Mouse (Mus musculus) heart, embryonic 15.5 days (tissue): Measurements from ENCODE around the gene Dsp. TPM values are rescaled to one million over a fixed set of nuclear protein-coding genes. Genes with fewer than 3 reads are reported as not detected.

Source experiments
- ATAC-seq: fragments of 200-750 bp; cut with Nextera tagmentation; replicated peaks from 2 replicates; pipeline ENCODE4 v1.8.0; 2017; ENCODE audit warnings: low read depth, moderate TSS enrichment; ENCODE audit not compliant: insufficient number of reproducible peaks, insufficient read depth, low FRiP score
- H3K27ac ChIP-seq: fragments of 300-500 bp; sonication (generic); 2 replicates; pipeline ENCODE4 v1.5.1; 2015; ENCODE audit warnings: mild to moderate bottlenecking, inconsistent platforms
- H3K27me3 ChIP-seq: fragments of 300-500 bp; sonication (generic); 2 replicates; pipeline ENCODE4 v1.6.1; 2015; ENCODE audit warnings: inconsistent platforms
- H3K36me3 ChIP-seq: fragments of 300-500 bp; sonication (generic); 2 replicates; pipeline ENCODE4 v1.6.1; 2015; ENCODE audit warnings: mild to moderate bottlenecking, inconsistent platforms
- H3K4me1 ChIP-seq: fragments of 300-500 bp; sonication (generic); replicated peaks from 2 replicates; pipeline ENCODE4 v1.6.1; 2015; ENCODE audit warnings: inconsistent platforms
- H3K4me2 ChIP-seq: fragments of 300-500 bp; sonication (generic); 2 replicates; pipeline ENCODE4 v1.6.1; 2015; ENCODE audit warnings: inconsistent platforms, mild to moderate bottlenecking, moderate library complexity
- H3K4me3 ChIP-seq: fragments of 300-500 bp; sonication (generic); 2 replicates; pipeline ENCODE4 v1.5.1; 2015; ENCODE audit warnings: mild to moderate bottlenecking, inconsistent platforms
- H3K9ac ChIP-seq: fragments of 300-500 bp; sonication (generic); 2 replicates; pipeline ENCODE4 v1.6.1; 2015; ENCODE audit warnings: mild to moderate bottlenecking, inconsistent platforms
- H3K9me3 ChIP-seq: fragments of 300-500 bp; sonication (generic); replicated peaks from 2 replicates; pipeline ENCODE4 v1.6.1; 2016; ENCODE audit warnings: inconsistent platforms
- WGBS: fragments of 180-500 bp; shearing (Covaris S2); methylation state at CpG from one replicate; pipeline ENCODE4 v1.1.7; 2015; ENCODE audit warnings: mixed read lengths; 5-methylcytosine and 5-hydroxymethylcytosine counted together
- polyA plus RNA-seq: library from polyadenylated mRNA; unstranded; fragments of >200 nt; fragmentation: Nextera tagmentation; extraction: Ambion mirVana; gene quantifications from 2 replicates; pipeline ENCODE4 v1.2.1, GENCODE M21; 2015

Gene Dsp
- 35.1 and 35.2 TPM in 2 replicates for polyA plus RNA-seq

DNA sequence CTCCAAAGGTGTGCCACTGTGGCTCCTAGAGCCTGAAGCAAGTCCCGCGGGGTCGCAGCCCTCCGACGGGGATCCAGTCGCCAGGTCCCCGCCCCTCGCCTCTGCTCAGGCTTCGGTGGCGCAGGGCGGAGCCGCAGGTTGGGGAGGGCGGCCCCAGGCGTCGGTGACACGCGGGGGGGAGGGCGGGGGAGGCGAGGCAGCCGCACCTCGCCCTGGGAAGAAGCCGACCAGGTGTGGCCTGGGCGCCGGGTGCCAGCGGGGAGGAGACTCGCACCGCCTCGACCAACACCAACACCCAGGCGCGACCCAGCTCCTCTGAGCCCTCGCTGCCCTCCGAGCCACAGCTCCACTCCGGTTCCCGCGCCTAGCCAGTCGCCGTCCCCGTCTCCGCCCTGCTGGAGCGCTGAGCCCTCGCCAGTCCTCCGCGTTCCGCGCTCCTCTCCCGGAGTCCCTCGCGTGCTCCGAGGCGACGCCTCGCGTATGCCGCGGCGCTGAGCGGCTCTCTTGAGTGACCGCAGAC, at the start of gene Dsp:
TSS of gene Dsp (plus strand) at position 226 of the 520 bp plus-strand sequence.
- H3K9me3 ChIP-seq: no peaks in the 10 kb centered on the region
- peak within 1 kb of the TSS; percentile 71 for H3K4me2 ChIP-seq
- no peaks in the 10 kb centered on the region for H3K36me3 ChIP-seq
- peak within 1 kb of the TSS; percentile 79 for H3K9ac ChIP-seq
- peaks cover 48% of the 10 kb centered on the region for H3K4me1 ChIP-seq
- H3K27me3 ChIP-seq: no peaks in the 10 kb centered on the region
- peak within 1 kb of the TSS; percentile 93 for H3K27ac ChIP-seq
- ATAC-seq: peak; percentile 81
- 2% methylated on average over 42 of the region's 58 CpGs for WGBS
- peak within 1 kb of the TSS; percentile 68 for H3K4me3 ChIP-seq

DNA sequence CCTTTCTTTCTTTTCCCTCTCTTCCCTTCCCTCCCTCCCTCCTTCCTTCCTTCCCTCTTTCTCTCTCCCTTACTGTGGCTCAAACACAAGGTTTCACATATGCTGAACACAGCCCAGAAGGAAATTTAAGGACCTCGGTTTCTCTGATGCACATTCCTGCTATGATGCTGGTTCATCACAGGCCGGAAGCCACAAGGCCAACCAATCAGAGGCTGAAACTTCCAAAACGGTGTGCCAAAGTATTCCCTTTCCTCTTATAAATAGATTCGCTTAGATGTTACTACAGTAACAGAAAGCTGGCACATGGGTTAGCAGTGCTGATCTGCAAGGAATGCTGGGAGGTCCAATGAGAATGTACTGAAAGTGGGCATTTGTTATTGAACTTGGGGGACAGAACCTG, 47.7 kb upstream of the Dsp start:
- Histone ChIP-seq H3K4me2 (no peak overlapping the region), H3K4me1 (no peaks in the 10 kb centered on the region), H3K9me3 (no peaks in the 10 kb centered on the region), H3K36me3 (no peaks in the 10 kb centered on the region), H3K4me3 (no peak overlapping the region), H3K9ac (no peak overlapping the region), H3K27me3 (no peaks in the 10 kb centered on the region), H3K27ac (no peak overlapping the region)
- no peak for ATAC-seq
- WGBS: 71% methylated on average over 4 of the region's 4 CpGs

DNA sequence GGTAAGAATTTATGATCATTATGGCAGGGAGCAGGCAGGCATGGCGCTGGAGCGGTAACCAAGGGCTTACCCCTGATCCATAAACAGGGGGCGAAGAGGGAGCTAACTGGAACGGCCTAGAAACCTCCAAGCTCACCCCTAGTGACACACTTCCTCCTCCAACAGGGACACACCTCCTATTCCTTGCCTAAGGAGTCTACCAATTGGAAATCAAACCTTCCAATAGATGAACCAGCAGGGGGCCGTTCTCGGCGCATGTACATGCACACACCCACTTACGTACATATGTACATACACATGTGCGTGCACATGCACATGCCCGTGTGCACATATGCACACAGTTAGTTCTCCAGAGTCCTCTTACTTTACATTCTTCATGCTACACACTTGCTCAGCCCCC, 46.6 kb upstream of the Dsp start:
- Histone ChIP-seq H3K4me3 (no peak overlapping the region), H3K4me2 (no peak overlapping the region), H3K27me3 (no peaks in the 10 kb centered on the region), H3K4me1 (no peaks in the 10 kb centered on the region), H3K36me3 (no peaks in the 10 kb centered on the region), H3K9me3 (no peaks in the 10 kb centered on the region), H3K9ac (no peak overlapping the region), H3K27ac (no peak overlapping the region)
- no peak for ATAC-seq
- 90% methylated on average over 10 of the region's 10 CpGs for WGBS

DNA sequence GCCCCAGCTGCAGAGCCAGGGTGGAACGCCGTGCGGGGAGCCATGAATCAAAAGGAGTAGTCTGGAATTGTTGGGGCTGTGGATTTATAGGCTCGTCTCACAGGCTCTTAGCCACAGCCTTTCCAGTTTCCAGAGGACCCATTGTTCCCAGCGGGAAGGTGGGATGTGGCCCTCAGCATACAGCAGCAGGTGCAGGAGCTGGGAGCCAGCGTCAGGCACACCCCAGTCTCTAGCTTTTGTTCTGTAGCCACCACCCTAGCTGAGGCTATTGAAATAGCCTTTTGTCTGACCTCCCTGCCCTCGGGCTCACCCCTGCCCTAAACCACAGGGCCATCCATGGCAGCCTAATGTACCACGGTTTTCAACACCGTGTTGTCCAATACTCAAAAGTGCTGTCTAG, 42.0 kb upstream of the Dsp start:
- Histone ChIP-seq H3K9me3 (no peaks in the 10 kb centered on the region), H3K27me3 (no peaks in the 10 kb centered on the region), H3K4me2 (no peak overlapping the region), H3K4me1 (no peaks in the 10 kb centered on the region), H3K27ac (no peak overlapping the region), H3K4me3 (no peak overlapping the region), H3K9ac (no peak overlapping the region), H3K36me3 (no peaks in the 10 kb centered on the region)
- WGBS: 86% methylated on average over 9 of the region's 9 CpGs
- no peak for ATAC-seq

DNA sequence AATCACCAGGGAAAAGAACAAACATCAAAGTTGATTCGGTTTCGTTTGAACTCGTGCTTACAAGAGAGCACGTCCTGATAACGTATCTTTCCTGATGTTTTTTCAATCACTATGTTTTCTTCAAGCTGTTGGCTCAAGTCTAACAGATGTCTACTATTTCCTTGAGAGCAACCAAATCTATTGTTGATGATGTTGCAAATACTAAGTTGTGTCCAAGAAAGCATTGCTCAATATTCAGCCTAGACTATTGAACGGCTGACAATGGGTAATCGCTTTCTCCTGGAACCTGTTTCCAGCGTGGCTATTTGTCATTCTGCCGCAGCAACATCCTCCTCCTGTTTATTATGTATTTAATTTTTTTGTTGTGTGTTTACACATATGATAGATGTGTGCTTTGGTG, 28.8 kb upstream of the Dsp start:
- ATAC-seq: no peak
- WGBS: 76% methylated on average over 9 of the region's 9 CpGs

DNA sequence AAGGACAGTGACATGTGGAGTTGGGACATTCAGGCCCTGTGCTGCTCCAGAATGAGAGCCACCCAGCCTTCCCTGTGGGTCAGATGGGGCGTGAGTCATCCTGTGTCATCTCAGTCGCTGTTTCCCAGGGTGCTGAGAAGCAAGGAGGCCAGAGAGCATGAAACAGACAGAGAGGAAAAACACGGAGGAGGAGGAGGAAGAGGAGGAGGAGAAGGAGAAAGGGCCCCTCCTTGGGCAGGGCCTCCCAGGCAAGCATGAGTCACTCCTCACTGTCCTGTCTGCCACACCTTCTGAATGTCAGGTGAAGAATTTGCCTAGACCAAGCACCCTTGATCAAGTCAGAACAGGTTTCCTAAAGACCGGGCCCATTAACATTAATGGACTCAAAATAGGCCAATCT, 27.4 kb upstream of the Dsp start:
- no peak overlapping the region for H3K27ac ChIP-seq
- WGBS: 53% methylated on average over 4 of the region's 4 CpGs
- ATAC-seq: no peak

More for the DNA sequence above, 28.8 kb upstream of the Dsp start:
- Histone ChIP-seq H3K27ac (no peak overlapping the region), H3K4me3 (no peak overlapping the region), H3K9ac (no peak overlapping the region), H3K9me3 (no peaks in the 10 kb centered on the region), H3K4me2 (no peak overlapping the region), H3K36me3 (no peaks in the 10 kb centered on the region), H3K27me3 (no peaks in the 10 kb centered on the region), H3K4me1 (peaks cover 18% of the 10 kb centered on the region)

DNA sequence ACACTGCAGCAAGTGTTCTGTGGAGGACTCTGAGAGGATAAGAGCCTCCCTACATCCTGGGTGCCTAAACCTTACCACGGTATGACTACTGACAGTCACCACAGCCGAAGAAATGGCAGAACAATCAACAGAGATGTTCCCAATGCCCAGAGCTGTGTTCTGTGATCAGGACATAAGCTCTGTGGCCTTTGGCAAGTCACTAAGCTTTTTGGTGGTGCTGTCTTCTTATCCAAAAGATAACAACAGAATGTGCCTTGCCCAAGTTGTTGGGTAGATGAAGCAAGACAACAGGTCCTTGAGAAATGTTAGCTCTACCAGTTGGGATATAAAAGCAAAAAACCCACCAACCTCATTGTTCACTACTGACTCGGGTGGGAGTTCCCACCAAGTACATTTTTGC, 23.4 kb upstream of the Dsp start:
- 72% methylated on average over 3 of the region's 3 CpGs for WGBS
- H3K4me1 ChIP-seq: peaks cover 29% of the 10 kb centered on the region
- ATAC-seq: no peak
- H3K4me2 ChIP-seq: no peak overlapping the region
- H3K27ac ChIP-seq: no peak overlapping the region; the same call in 1 of the 2 replicates
- no peaks in the 10 kb centered on the region for H3K36me3 ChIP-seq
- H3K27me3 ChIP-seq: no peaks in the 10 kb centered on the region
- no peaks in the 10 kb centered on the region for H3K9me3 ChIP-seq
- no peak overlapping the region for H3K4me3 ChIP-seq
- no peak overlapping the region for H3K9ac ChIP-seq

More for the DNA sequence above, 27.4 kb upstream of the Dsp start:
- Histone ChIP-seq H3K27me3 (no peaks in the 10 kb centered on the region), H3K4me2 (no peak overlapping the region), H3K4me3 (no peak overlapping the region), H3K9me3 (no peaks in the 10 kb centered on the region), H3K36me3 (no peaks in the 10 kb centered on the region), H3K4me1 (peaks cover 30% of the 10 kb centered on the region), H3K9ac (no peak overlapping the region)

DNA sequence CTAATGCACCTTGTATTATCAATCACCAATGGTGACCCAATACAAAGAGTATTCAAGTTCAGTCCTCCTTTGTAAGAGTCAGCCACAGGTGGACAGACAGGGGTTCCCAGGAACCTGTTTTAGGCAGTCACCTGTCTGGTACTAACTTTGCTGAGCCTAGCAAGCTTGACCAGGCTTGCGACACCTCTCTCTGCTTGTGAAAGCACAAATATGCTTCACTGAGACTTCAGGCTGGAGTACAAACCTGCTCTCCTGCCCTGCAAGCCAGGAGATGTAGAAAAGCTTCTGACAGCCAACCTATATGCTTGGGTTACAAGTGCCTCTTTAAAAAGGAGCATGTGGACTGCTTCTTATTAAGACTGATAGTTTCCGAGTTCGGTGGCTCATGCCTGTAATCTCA, 22.8 kb upstream of the Dsp start:
- Histone ChIP-seq H3K36me3 (no peaks in the 10 kb centered on the region), H3K4me2 (no peak overlapping the region), H3K27ac (peak overlapping the region; percentile 35), H3K9ac (no peak overlapping the region), H3K4me1 (peaks cover 29% of the 10 kb centered on the region), H3K9me3 (no peaks in the 10 kb centered on the region), H3K27me3 (no peaks in the 10 kb centered on the region), H3K4me3 (no peak overlapping the region)
- ATAC-seq: no peak
- 30% methylated on average over 3 of the region's 3 CpGs for WGBS

DNA sequence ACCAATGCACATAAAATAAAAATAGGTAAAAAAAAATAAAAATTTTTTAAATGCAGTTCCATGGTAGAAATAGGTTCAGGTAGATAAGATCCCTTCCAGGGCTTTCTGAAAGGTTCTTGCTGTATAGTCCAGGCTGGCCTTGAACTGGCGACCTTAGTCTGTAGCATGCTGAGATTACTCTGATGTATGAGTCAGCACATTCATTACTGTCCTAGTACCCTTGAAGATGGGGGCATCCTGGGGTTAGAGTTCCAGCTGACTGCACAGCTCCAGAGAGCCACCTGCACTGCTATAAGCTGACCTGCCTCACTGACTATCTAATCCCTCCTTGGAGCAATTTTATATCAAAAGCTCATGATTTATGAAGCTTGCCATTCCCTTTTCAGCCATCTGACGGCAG, 21.6 kb upstream of the Dsp start:
- Histone ChIP-seq H3K4me2 (no peak overlapping the region), H3K36me3 (no peaks in the 10 kb centered on the region), H3K9ac (no peak overlapping the region), H3K27ac (no peak overlapping the region), H3K27me3 (no peaks in the 10 kb centered on the region), H3K9me3 (no peaks in the 10 kb centered on the region), H3K4me1 (peaks cover 29% of the 10 kb centered on the region), H3K4me3 (no peak overlapping the region)
- no peak for ATAC-seq
- 83% methylated on average over 2 of the region's 2 CpGs for WGBS

DNA sequence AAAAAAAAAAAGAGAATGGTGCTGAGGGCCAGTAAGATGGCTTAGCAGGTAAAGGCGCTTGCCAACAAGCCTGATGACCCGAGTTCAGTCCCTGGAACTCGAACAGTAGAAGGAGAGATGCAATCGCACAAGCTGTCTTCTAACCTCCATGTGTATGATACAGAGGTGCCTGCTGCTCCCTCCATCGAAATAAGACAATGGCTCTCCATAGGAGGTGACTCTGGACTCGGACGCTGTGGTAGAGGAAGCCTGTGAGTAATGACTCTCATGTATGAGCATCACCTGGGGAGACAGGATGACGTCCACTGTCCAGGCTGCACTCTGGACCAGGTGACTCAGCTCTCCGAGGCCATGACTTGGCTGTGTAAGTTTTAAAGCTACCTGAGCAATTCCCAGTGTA, 21.0 kb upstream of the Dsp start:
- ATAC-seq: no peak
- 90% methylated on average over 9 of the region's 9 CpGs for WGBS
- Histone ChIP-seq H3K4me1 (peaks cover 29% of the 10 kb centered on the region), H3K27me3 (no peaks in the 10 kb centered on the region), H3K4me2 (no peak overlapping the region), H3K9me3 (no peaks in the 10 kb centered on the region), H3K9ac (no peak overlapping the region), H3K36me3 (no peaks in the 10 kb centered on the region), H3K4me3 (no peak overlapping the region), H3K27ac (no peak overlapping the region)

DNA sequence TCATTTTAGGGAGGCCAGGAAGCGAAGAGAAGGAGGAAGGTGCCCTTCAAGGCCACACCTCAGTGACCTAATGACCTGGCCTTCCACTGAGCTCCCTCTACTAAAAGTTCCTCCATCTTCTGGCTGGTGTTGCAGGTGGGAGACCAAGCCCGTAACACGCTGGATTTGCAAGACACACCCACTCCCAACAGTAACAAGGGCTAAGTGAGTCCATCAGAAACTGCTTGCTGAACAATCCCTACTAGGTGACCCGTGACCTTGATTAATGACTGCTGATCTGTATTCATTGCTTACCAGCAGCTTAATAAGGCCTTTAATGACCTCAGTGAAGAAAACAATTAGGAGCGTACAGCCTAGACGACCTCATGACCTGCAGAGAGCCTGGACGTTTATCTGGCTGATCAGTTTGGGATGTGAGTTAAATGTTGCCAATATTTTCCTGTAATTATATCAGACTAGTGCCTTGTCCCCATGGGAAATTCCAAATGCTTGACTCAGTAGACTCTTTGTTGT, 18.0 kb upstream of the Dsp start:
- H3K27ac ChIP-seq: no peak overlapping the region
- 79% methylated on average over 7 of the region's 7 CpGs for WGBS
- no peaks in the 10 kb centered on the region for H3K27me3 ChIP-seq
- peaks cover 7% of the 10 kb centered on the region; the same call in 1 of the 2 replicates for H3K4me1 ChIP-seq
- ATAC-seq: no peak
- no peaks in the 10 kb centered on the region for H3K36me3 ChIP-seq
- no peaks in the 10 kb centered on the region for H3K9me3 ChIP-seq
- H3K4me2 ChIP-seq: no peak overlapping the region
- H3K9ac ChIP-seq: no peak overlapping the region
- no peak overlapping the region for H3K4me3 ChIP-seq

DNA sequence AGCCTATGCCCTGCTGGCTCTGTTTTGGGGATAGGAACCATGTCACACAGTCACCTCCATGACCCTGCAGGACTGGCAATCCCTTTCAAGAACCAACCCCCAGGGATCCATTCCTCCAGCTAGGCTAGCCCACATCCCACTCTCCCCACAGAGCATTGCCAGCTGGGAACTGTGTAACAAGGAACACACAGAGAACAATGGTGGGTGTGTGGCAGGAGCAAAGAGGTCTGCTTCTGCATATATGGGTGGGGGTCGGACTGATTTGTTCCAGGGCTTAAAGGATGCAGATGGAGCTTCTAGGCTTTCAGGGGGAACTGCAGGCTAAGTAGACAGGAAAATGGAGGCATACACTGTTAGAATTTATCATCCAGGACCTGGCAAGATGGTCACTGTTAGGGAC, 10.6 kb upstream of the Dsp start:
- peaks cover 7% of the 10 kb centered on the region for H3K4me1 ChIP-seq
- ATAC-seq: no peak
- H3K9me3 ChIP-seq: no peaks in the 10 kb centered on the region
- H3K4me3 ChIP-seq: no peak overlapping the region
- 48% methylated on average over 1 of the region's 1 CpGs for WGBS
- H3K9ac ChIP-seq: no peak overlapping the region
- H3K27ac ChIP-seq: no peak overlapping the region
- H3K27me3 ChIP-seq: no peaks in the 10 kb centered on the region
- H3K36me3 ChIP-seq: no peaks in the 10 kb centered on the region
- no peak overlapping the region for H3K4me2 ChIP-seq
